Mouse (Mus musculus) G1E (cell line): ENCODE measurements at regions not wholly inside any gene's neighbourhood (a gene's known extent, or its start where the extent isn't known, plus 50 kb on each side); places are given as distances from the start of the nearest gene placed in this dataset.

Source experiments
- ATAC-seq: 2 replicates; pipeline ENCODE4 v1.8.0; 2016; ENCODE audit warnings: mild to moderate bottlenecking; ENCODE audit not compliant: insufficient number of reproducible peaks, poor library complexity, low FRiP score, severe bottlenecking; ENCODE audit errors: extremely low read depth
- DNase-seq: peaks from one replicate; pipeline ENCODE4 v3.0.0; 2012; ENCODE audit warnings: low spot score
- H3K27me3 ChIP-seq: 2 replicates; pipeline ENCODE4 v1.6.1; 2012; ENCODE audit warnings: mild to moderate bottlenecking, low read length, inconsistent platforms; ENCODE audit not compliant: insufficient read depth
- H3K36me3 ChIP-seq: replicated peaks from 2 replicates; pipeline ENCODE3; 2012; ENCODE audit warnings: mild to moderate bottlenecking, inconsistent platforms
- H3K4me1 ChIP-seq: 2 replicates; pipeline ENCODE4 v1.6.1; 2012; ENCODE audit warnings: low read depth, low read length, inconsistent platforms, mixed read lengths; ENCODE audit not compliant: insufficient read depth
- H3K4me3 ChIP-seq: 2 replicates; pipeline ENCODE4 v1.5.1; 2012; ENCODE audit warnings: low read depth, mild to moderate bottlenecking, inconsistent platforms, low read length, moderate library complexity, mixed read lengths
- H3K9me3 ChIP-seq: replicated peaks from 2 replicates; pipeline ENCODE4 v1.6.1; 2012; ENCODE audit warnings: inconsistent platforms
- CTCF ChIP-seq: IDR thresholded peaks from 2 replicates; pipeline ENCODE4 v1.5.1; 2012; ENCODE audit warnings: low read depth, low read length, inconsistent platforms, mixed read lengths
- GATA1 ChIP-seq: IDR thresholded peaks from 2 replicates; pipeline ENCODE4 v1.6.1; 2012; ENCODE audit warnings: borderline replicate concordance, low read length, inconsistent platforms, mixed read lengths
- GATA2 ChIP-seq: IDR thresholded peaks from 2 replicates; pipeline ENCODE4 v1.6.1; 2012; ENCODE audit warnings: low read depth, low read length, inconsistent platforms, borderline replicate concordance
- POLR2AphosphoS5 ChIP-seq: IDR thresholded peaks from 2 replicates; pipeline ENCODE4 v1.6.1; 2012; ENCODE audit warnings: low read depth, low read length, inconsistent platforms; ENCODE audit not compliant: insufficient replicate concordance
- TAL1 ChIP-seq: conservative IDR thresholded peaks from 2 replicates; pipeline ENCODE4 v1.6.1; 2012; ENCODE audit warnings: low read depth, low read length, inconsistent platforms, mixed read lengths

DNA sequence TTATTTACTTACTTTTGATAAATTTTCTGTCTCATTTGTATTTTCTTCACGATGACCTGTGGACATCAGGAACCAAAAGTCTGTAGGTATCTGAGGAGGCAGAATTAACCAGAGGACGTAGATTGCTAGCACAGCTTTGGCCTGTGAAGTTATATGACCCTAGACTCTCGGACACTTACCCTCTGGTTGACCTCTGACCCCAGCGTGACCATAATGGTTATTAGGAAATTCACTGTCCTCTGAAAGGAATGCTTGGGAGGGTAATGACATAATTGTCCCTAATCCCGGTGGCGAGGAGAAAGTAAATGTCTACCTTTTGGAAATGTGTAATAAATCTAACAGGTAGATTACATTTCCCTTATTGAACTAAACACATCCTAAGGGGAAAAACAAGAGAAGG is 135.5 kb upstream of the Prickle1 start:
- H3K36me3 ChIP-seq: no peaks in the 10 kb centered on the region
- H3K4me3 ChIP-seq: no peak overlapping the region
- ATAC-seq: no peak
- H3K4me1 ChIP-seq: no peaks in the 10 kb centered on the region
- H3K9me3 ChIP-seq: peaks cover 50% of the 10 kb centered on the region
- no peak for DNase-seq
- TF ChIP-seq POLR2AphosphoS5 (no peak), GATA1 (no peak), TAL1 (no peak), CTCF (no peak), GATA2 (no peak)
- H3K27me3 ChIP-seq: no peaks in the 10 kb centered on the region

DNA sequence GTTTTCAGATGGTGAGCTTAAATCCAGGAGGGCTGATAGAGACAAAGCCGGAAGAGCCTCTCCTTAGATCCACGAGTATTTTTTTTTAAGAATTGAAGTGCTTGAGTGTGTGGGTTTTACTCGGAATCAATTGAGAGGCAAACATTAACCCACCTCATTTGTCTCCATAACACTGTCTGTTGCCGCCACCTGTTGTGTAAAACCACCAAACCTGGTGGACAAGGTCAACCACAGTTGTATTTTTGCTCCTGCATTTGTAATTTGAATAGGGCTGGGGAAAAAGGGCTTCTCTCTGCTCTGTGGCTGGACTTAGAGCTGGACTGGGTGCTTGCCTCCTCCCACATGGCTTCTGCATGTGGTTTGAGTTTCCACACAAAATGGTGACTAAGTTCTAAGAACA is 119.8 kb upstream of the Prickle1 start:
- H3K27me3 ChIP-seq: no peaks in the 10 kb centered on the region
- H3K9me3 ChIP-seq: peaks cover 52% of the 10 kb centered on the region
- no peaks in the 10 kb centered on the region for H3K36me3 ChIP-seq
- DNase-seq: no peak
- H3K4me1 ChIP-seq: no peaks in the 10 kb centered on the region
- no peak for ATAC-seq
- TF ChIP-seq CTCF (no peak), POLR2AphosphoS5 (no peak), GATA1 (no peak), GATA2 (no peak), TAL1 (no peak)
- H3K4me3 ChIP-seq: no peak overlapping the region

DNA sequence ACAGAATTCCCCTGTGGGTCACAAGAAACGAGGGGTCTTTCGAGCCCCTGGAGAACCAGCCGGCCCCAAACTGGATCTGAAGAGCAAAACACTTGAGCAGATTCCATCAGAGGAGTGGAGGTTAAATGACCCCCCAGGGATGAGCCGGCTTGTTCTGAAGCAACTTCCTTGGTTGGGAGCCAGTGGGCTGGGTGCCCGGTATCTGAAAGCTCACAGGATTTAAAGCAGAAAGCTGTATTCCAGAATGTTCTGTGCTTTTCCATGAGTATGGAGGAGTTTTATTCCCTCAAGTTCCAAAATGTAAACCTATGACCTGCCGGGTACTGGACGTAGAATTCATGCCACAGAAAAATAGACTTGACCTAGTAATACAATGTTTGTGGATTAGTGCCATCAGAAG is 117.7 kb upstream of the Prickle1 start:
- H3K4me3 ChIP-seq: no peak overlapping the region
- H3K27me3 ChIP-seq: no peaks in the 10 kb centered on the region
- TF ChIP-seq POLR2AphosphoS5: no peak
- no peak for TF ChIP-seq GATA2
- no peak for TF ChIP-seq TAL1
- TF ChIP-seq GATA1: no peak
- TF ChIP-seq CTCF: no peak
- no peak for DNase-seq
- no peaks in the 10 kb centered on the region for H3K36me3 ChIP-seq
- H3K9me3 ChIP-seq: peaks cover 61% of the 10 kb centered on the region
- no peaks in the 10 kb centered on the region for H3K4me1 ChIP-seq
- ATAC-seq: no peak

DNA sequence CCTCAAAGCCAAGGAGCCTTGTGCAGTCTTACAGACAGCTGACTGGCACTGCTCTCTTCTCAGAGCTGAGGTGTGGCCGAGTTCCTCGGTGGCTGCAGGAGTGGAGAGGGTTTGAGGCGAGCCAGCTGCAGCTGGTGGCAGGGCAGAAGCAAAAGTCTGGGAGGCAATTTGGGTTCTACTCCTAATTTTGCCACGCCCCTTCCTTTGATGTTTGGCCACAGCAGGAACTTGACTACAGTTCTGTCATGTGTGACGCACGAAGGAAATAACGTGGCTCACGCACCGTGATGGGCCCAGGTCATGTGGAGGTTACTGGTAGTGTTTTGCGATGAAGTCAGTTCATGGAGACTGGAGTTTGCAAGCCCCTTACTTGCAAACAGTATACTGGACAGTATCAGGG is 116.9 kb upstream of the Prickle1 start:
- TF ChIP-seq TAL1: no peak
- no peak for TF ChIP-seq GATA2
- no peak for TF ChIP-seq GATA1
- no peak for TF ChIP-seq POLR2AphosphoS5
- TF ChIP-seq CTCF: no peak
- Histone ChIP-seq H3K4me1 (no peaks in the 10 kb centered on the region), H3K4me3 (no peak overlapping the region), H3K27me3 (no peaks in the 10 kb centered on the region), H3K36me3 (no peaks in the 10 kb centered on the region), H3K9me3 (peaks cover 63% of the 10 kb centered on the region)
- no peak for ATAC-seq
- no peak for DNase-seq

DNA sequence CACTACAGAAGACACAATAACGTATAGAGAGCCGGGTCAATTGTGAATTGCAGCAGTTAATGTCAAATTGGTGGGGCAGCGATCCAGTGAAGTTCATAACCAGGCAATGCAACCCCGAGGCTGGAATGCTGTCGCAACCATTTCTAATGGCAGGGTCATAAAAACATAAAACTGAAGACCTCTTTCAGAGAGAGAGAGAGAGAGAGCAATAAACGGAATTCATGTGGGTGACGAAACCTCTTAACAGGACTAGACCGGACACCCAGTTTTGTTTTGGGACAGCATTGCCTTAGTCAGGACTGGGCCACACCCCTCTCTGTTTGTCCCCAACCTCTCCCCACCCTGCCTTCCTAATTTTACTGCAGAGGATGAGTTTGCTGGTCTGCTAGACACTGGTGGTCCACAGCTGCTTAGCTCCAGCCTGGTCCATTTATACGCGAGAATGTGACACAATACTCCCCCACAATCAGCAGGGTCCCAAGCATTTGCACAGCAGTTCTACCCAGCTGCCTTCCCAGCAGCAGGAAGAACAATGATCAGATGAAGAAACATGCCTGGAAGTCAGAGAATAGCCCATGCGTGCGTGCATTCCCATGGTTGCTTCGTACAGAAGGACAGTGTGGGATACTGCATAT is 115.6 kb upstream of the Prickle1 start:
- no peaks in the 10 kb centered on the region for H3K36me3 ChIP-seq
- no peak overlapping the region for H3K4me3 ChIP-seq
- DNase-seq (no peak), ATAC-seq (no peak)
- H3K4me1 ChIP-seq: no peaks in the 10 kb centered on the region
- peaks cover 71% of the 10 kb centered on the region for H3K9me3 ChIP-seq
- no peak for TF ChIP-seq GATA1
- TF ChIP-seq GATA2: no peak
- TF ChIP-seq POLR2AphosphoS5: no peak
- no peak for TF ChIP-seq TAL1
- TF ChIP-seq CTCF: no peak
- no peaks in the 10 kb centered on the region for H3K27me3 ChIP-seq

DNA sequence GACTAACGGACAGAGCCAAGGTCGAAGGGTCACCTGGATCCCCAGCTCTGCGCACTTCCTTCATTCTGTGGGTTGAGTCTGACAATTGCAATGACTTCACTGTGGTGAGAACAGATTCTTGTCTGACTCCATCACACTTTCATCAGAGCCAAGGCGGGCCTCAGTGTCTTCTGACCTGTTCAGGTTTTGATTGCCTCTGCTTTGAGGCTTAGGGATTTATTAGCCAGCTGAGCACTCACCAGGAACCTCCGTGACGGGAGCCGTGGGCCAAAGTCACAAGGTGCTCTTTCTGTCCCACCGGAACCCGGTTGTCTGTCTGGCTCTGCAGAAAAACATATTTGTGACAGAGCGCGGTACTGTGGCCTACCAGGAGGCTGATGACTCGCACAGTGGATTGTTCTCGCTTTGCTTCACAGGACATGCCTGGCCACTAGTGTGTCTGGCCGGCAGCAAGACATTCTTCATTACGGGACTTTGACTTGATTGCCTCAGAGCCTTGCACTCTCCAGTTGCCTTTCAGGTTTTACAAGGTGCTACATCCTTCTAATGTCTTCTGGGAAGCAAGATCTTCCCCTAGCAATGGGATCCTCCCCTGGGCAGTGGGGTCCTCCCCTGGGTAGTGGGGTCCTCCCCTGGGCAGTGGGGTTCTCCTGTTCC is 114.9 kb upstream of the Prickle1 start:
- no peaks in the 10 kb centered on the region for H3K36me3 ChIP-seq
- no peaks in the 10 kb centered on the region for H3K4me1 ChIP-seq
- H3K4me3 ChIP-seq: no peak overlapping the region
- H3K9me3 ChIP-seq: peaks cover 72% of the 10 kb centered on the region
- ATAC-seq (no peak), DNase-seq (no peak)
- H3K27me3 ChIP-seq: no peaks in the 10 kb centered on the region
- TF ChIP-seq CTCF: no peak
- TF ChIP-seq TAL1: no peak
- no peak for TF ChIP-seq POLR2AphosphoS5
- TF ChIP-seq GATA1: no peak
- TF ChIP-seq GATA2: no peak
